Mouse (Mus musculus): ENCODE results near the gene Tmigd3. TPM values are rescaled to one million over a fixed set of nuclear protein-coding genes. Genes with fewer than 3 reads are reported as not detected.

The Tmigd3 gene
- total and polyA plus RNA-seq, 3 experiments = 0.27 to 0.36 TPM; not detected in 1

DNA sequence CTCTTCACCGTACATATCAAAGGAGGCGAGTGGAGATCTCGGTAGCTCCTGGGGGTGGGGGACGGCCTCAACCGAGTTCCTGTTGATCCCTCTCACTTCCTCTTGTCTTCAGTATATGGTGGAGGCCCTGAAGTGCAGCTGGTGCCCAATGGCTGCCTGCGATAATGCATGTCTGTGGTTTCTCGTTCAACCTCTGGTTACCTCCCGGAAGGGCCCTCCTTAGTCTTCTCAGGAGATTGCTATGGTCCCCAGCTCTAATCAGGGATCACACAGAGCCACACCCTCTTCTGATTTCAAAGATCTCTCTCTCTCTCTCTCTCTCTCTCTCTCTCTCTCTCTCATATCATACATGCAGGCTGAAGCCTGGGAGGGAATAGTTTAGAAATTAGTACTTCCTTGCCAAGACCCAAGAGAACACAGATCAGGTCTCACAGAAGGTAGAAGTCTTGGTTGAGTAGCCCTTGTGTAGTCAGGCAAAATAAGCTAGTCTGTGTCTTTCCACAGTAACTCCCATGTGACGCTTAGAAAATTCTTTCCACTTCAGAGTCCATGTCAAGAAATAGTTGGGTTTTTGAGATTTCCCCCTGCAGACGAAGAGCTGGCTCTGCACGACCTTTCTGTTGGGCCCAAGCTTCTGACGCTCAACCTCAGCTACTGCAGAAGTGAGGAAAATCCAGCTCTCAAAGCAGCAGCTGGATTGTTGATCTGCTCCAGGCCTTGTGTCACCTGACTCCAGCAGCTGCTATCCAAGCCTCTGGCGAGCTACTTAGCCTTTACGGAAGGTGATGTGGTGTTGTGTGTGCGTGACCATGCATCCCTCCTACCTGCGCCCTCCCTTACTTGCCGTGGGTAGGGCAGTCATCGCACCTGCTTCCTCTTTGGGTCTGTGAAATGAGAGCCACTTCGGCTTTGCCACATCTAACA lies 22.1 kb downstream of the Tmigd3 start (continued):
- TF ChIP-seq ZKSCAN1 (IDR thresholded peaks at IDR 0.05; ENCODE audit: low read depth, low read length) = no peak
- TF ChIP-seq GABPA (IDR thresholded peaks at IDR 0.05; ENCODE audit: low read depth, low read length) = 0 out of 2 replicates have a peak, but pooled peaks have one; percentile 31
- peak; percentile 96 for TF ChIP-seq GATA1 (IDR thresholded peaks at IDR 0.05; ENCODE audit: low read depth, low read length)
- no peak; a peak in 1 of 4 replicates for TF ChIP-seq POLR2A (IDR thresholded peaks at IDR 0.05; ENCODE audit: control insufficient read depth in 1 of 2, insufficient read depth in 1 of 2, low read depth in 1 of 2, low read length in 2 of 2, poor library complexity in 1 of 2)
- no peak for TF ChIP-seq MEF2A (IDR thresholded peaks at IDR 0.05; ENCODE audit: extremely low read depth, insufficient replicate concordance, low read depth, low read length, poor library complexity, severe bottlenecking)

DNA sequence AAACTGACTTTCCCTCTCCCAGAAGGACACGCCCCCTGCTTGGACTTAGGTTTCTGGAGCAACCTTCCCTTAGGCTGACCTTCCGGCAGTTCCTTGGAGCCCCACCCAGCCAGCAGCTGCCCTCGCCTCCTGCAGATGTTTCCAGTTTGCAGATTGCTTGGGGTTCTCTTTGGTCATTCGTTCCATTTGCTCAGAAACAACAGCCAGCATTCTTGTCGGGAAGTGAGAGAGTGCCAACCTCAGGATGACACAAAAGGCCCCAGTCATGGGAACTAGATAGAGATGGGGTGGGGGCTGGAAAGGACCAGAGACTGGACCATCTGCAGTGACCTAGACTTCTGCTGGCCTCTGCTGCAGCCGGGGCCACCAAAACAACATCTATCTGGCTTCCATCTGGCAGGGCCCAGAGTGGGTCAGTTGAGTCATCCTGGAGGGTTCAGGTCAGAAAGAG lies 23.3 kb downstream of the Tmigd3 start:
- H3K27me3 ChIP-seq (ENCODE audit: control insufficient read depth in 1 of 2, insufficient read depth in 2 of 2, low read length in 2 of 2) = no peaks in the 10 kb centered on the region
- peaks cover 7 to 31% of the 10 kb centered on the region in 2 experiments for H3K4me1 ChIP-seq (ENCODE audit: control insufficient read depth in 1 of 2, insufficient read depth in 2 of 2, low read length in 2 of 2)
- TF ChIP-seq GABPA (IDR thresholded peaks at IDR 0.05; ENCODE audit: low read depth, low read length) = no peak
- no peak for TF ChIP-seq USF2 (IDR thresholded peaks at IDR 0.05; ENCODE audit: borderline replicate concordance in 1 of 2, insufficient read depth in 1 of 2, low read depth in 1 of 2, low read length in 2 of 2)
- no peak for TF ChIP-seq ZC3H11A (IDR thresholded peaks at IDR 0.05; ENCODE audit: low read depth, low read length)
- H3K9me3 ChIP-seq (replicated peaks; ENCODE audit: insufficient read depth, low read length) = no peaks in the 10 kb centered on the region
- peak overlapping the region; percentile 45 to 71 for H3K4me3 ChIP-seq (ENCODE audit: control insufficient read depth in 1 of 2, insufficient read depth in 1 of 2, low read depth in 2 of 2, low read length in 2 of 2)
- peak overlapping the region; percentile 59 for H3K9ac ChIP-seq (ENCODE audit: control insufficient read depth, low read depth, low read length, poor library complexity, severe bottlenecking)
- peaks cover 0 to 13% of the 10 kb centered on the region in 2 experiments; a peak in 2 of 4 replicates for H3K36me3 ChIP-seq (ENCODE audit: control insufficient read depth in 1 of 2, insufficient read depth in 2 of 2, low read length in 2 of 2)
- peak; percentile 53 for DNase-seq (ENCODE audit: low read depth, low spot score)
- H3K79me2 ChIP-seq (ENCODE audit: control insufficient read depth, insufficient read depth, low read length, poor library complexity) = no peaks in the 10 kb centered on the region
- H3K27ac ChIP-seq (ENCODE audit: control insufficient read depth, low read depth, low read length) = peak overlapping the region; percentile 90

DNA sequence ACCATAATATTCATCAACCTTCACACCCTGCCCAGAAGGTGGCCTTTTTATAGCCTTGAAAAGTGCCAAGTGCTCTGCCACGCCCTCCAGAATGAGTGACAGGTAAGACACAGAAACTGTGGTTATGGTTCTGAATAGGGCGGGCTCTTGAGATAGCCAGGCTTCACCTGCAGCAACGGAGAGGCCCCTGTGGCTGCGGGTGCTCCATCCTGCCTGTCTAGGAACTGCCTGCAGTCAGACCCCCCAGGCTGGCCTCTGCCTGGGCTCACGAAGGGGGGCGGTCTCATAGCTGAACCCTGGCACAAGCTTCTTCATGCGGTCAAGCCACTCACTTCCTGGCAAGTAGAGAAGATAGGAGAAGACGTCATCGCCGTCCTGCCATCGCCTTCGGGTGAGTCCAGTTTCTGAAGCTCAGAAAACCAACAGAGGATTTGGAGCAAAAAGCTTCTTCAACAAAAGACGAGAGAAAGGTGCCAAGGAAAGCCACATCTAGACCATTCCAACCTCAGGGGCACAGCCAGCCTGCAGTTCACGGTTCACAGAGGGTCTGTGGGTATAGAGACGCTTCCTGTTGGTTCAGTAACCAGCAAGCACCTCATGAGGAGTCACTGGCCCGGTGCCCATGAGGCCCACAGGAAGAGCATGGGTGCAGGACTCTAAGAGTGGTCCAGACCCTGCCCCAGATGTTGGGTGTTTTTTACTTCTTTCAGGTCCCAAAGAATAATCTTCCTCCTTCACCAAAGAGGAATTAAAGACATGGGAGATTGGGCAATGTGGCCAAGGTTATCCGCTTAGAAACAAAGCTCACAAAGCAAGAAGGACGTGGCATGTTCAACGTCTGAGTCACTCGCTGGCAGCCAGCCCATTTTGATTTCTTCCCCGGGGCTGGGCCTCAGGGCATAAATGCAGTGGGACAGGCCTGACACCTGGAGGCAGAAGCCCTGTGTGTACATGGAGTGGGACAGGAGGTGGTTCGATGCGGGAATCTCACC lies 24.2 kb downstream of the Tmigd3 start:
- Histone ChIP-seq H3K36me3 (ENCODE audit: control insufficient read depth in 1 of 2, insufficient read depth in 2 of 2, low read length in 2 of 2) (peaks cover 0 to 19% of the 10 kb centered on the region in 2 experiments; a peak in 2 of 4 replicates), H3K9me3 (replicated peaks; ENCODE audit: insufficient read depth, low read length) (no peaks in the 10 kb centered on the region), H3K4me1 (ENCODE audit: control insufficient read depth in 1 of 2, insufficient read depth in 2 of 2, low read length in 2 of 2) (peaks cover 7 to 38% of the 10 kb centered on the region in 2 experiments), H3K27ac (ENCODE audit: control insufficient read depth, low read depth, low read length) (peak overlapping the region; percentile 90), H3K4me3 (ENCODE audit: control insufficient read depth in 1 of 2, insufficient read depth in 1 of 2, low read depth in 2 of 2, low read length in 2 of 2) (peak overlapping the region; percentile 45 to 71), H3K27me3 (ENCODE audit: control insufficient read depth in 1 of 2, insufficient read depth in 2 of 2, low read length in 2 of 2) (no peaks in the 10 kb centered on the region), H3K9ac (ENCODE audit: control insufficient read depth, low read depth, low read length, poor library complexity, severe bottlenecking) (peak overlapping the region; percentile 59), H3K79me2 (ENCODE audit: control insufficient read depth, insufficient read depth, low read length, poor library complexity) (no peaks in the 10 kb centered on the region)
- DNase-seq (ENCODE audit: low read depth, low spot score) = peak; percentile 96
- TF ChIP-seq MAFK (IDR thresholded peaks at IDR 0.05; ENCODE audit: borderline replicate concordance, low read depth, low read length) = no peak
- TF ChIP-seq MEF2A (IDR thresholded peaks at IDR 0.05; ENCODE audit: extremely low read depth, insufficient replicate concordance, low read depth, low read length, poor library complexity, severe bottlenecking) = no peak
- TF ChIP-seq NRF1 (IDR thresholded peaks at IDR 0.05; ENCODE audit: insufficient read depth, low read depth, low read length, poor library complexity, severe bottlenecking) = no peak
- peak; percentile 31; the same call in 1 of the 2 replicates for TF ChIP-seq NELFE (IDR thresholded peaks at IDR 0.05; ENCODE audit: low read depth, low read length)
- TF ChIP-seq GABPA (IDR thresholded peaks at IDR 0.05; ENCODE audit: low read depth, low read length) = no peak
- TF ChIP-seq SIN3A (IDR thresholded peaks at IDR 0.05; ENCODE audit: low read length) = peak; percentile 76
- peak; percentile 96 for TF ChIP-seq RAD21 (IDR thresholded peaks at IDR 0.05; ENCODE audit: low read depth, low read length)
- peak; percentile 95 for TF ChIP-seq JUND (IDR thresholded peaks at IDR 0.05; ENCODE audit: low read depth, low read length)
- no peak for TF ChIP-seq UBTF (IDR thresholded peaks at IDR 0.05; ENCODE audit: borderline replicate concordance, insufficient read depth, low read depth, low read length)
- TF ChIP-seq ELF1 (IDR thresholded peaks at IDR 0.05; ENCODE audit: low read depth, low read length) = 0 out of 2 replicates have a peak, but pooled peaks have one; percentile 16
- no peak for TF ChIP-seq KAT2A (conservative IDR thresholded peaks at IDR 0.05; ENCODE audit: low read depth, low read length)
- TF ChIP-seq POLR2AphosphoS5 (IDR thresholded peaks at IDR 0.05; ENCODE audit: borderline replicate concordance, low read depth, low read length) = no peak
- peak; percentile 59; the same call in 1 of the 2 replicates for TF ChIP-seq HCFC1 (IDR thresholded peaks at IDR 0.05; ENCODE audit: low read depth, low read length)
- no peak for TF ChIP-seq POLR2AphosphoS2 (IDR thresholded peaks at IDR 0.05; ENCODE audit: low read length)
- TF ChIP-seq TBP (IDR thresholded peaks at IDR 0.05; ENCODE audit: low read depth, low read length) = peak; percentile 64
- TF ChIP-seq MAZ (IDR thresholded peaks at IDR 0.05; ENCODE audit: low read depth, low read length) = peak; percentile 65
- no peak for TF ChIP-seq ZMIZ1 (IDR thresholded peaks at IDR 0.05; ENCODE audit: low read depth, low read length)
